Mouse (Mus musculus) bone marrow, adult 2 months (tissue): ENCODE results near the gene Cpe.

Experiments
- CTCF ChIP-seq: fragments of 200-500 bp; IDR thresholded peaks from 2 replicates; pipeline ENCODE4 v1.5.1; 2011; ENCODE audit warnings: low read length, control low read depth; ENCODE audit not compliant: control insufficient read depth, insufficient read depth
- POLR2A ChIP-seq: fragments of 200-500 bp; IDR thresholded peaks from 2 replicates; pipeline ENCODE4 v1.6.1; 2011; ENCODE audit warnings: low read depth, mild to moderate bottlenecking, control low read depth, low read length, borderline replicate concordance; ENCODE audit not compliant: control insufficient read depth

- no peak for TF ChIP-seq POLR2A
- TF ChIP-seq CTCF: no peak
Measured at GRCm38 (mm10) chr8:64674951-64675585, 17.8 kb downstream of the Cpe start.
